Mouse (Mus musculus): ENCODE measurements around the gene Phrf1. TPM values are rescaled to one million over a fixed set of nuclear protein-coding genes. Genes with fewer than 3 reads are reported as not detected.

Phrf1 gene
- polyA plus RNA-seq (2014; fragmentation: Illumina TruSeq; extraction: RNeasy Lipid Tissue Mini Kit (QIAGEN cat#74804); ENCODE audit: low read depth, low replicate concordance), result 67.3 TPM

GRCm38 (mm10) chr7:141228279-141229067 is at the start of gene Phrf1:
TSS of gene Phrf1 (plus strand) at chr7:141228784.

GRCm38 (mm10) chr7:141193948-141194347 is 34.6 kb upstream of the Phrf1 start, which contains the start of the genes Hras and Lrrc56:
TSS of gene Hras (minus strand) at chr7:141194005.
TSS of gene Lrrc56 (plus strand) at chr7:141194157.

GRCm38 (mm10) chr7:141213605-141214235 is 14.9 kb upstream of the Phrf1 start, which contains the start of gene Lmntd2:
TSS of gene Lmntd2 (minus strand) at chr7:141214080.

GRCm38 (mm10) chr7:141215101-141215879 is 13.3 kb upstream of the Phrf1 start, which contains the start of gene Rassf7:
TSS of gene Rassf7 (plus strand) at chr7:141215860.

GRCm38 (mm10) chr7:141265739-141266561 is 37.4 kb downstream of the Phrf1 start, which contains the start of gene Irf7:
TSS of gene Irf7 (minus strand) at chr7:141266481.

GRCm38 (mm10) chr7:141276546-141276945 is 48.0 kb downstream of the Phrf1 start, which contains the start of gene Cdhr5:
TSS of gene Cdhr5 (minus strand) at chr7:141276786.

GRCm38 (mm10) chr7:141278766-141279590 is 50.4 kb downstream of the Phrf1 start, which contains the start of gene Sct:
TSS of gene Sct (minus strand) at chr7:141279133.

GRCm38 (mm10) chr7:141291921-141292582 is 63.5 kb downstream of the Phrf1 start, which contains the start of gene Drd4:
TSS of gene Drd4 (plus strand) at chr7:141292006.

Other genes with a start within 250 kb of the Phrf1 start
- gene Ifitm3, start 218.0 kb upstream of the Phrf1 start, polyA plus RNA-seq (2014; fragmentation: Illumina TruSeq; extraction: RNeasy Lipid Tissue Mini Kit (QIAGEN cat#74804); ENCODE audit: low read depth, low replicate concordance), result 370 TPM
- 14.7 TPM for gene Ifitm6, start 210.9 kb upstream of the Phrf1 start, polyA plus RNA-seq (2014; fragmentation: Illumina TruSeq; extraction: RNeasy Lipid Tissue Mini Kit (QIAGEN cat#74804); ENCODE audit: low read depth, low replicate concordance)
- gene Gm17387, start 199.7 kb upstream of the Phrf1 start, polyA plus RNA-seq (2014; fragmentation: Illumina TruSeq; extraction: RNeasy Lipid Tissue Mini Kit (QIAGEN cat#74804); ENCODE audit: low read depth, low replicate concordance), result not detected
- 5.2 TPM for gene B4galnt4, start 167.7 kb upstream of the Phrf1 start, polyA plus RNA-seq (2014; fragmentation: Illumina TruSeq; extraction: RNeasy Lipid Tissue Mini Kit (QIAGEN cat#74804); ENCODE audit: low read depth, low replicate concordance)
- 16.8 TPM for gene Pkp3, start 150.6 kb upstream of the Phrf1 start, polyA plus RNA-seq (2014; fragmentation: Illumina TruSeq; extraction: RNeasy Lipid Tissue Mini Kit (QIAGEN cat#74804); ENCODE audit: low read depth, low replicate concordance)
- 17.6 TPM for gene Sigirr, start 128.2 kb upstream of the Phrf1 start, polyA plus RNA-seq (2014; fragmentation: Illumina TruSeq; extraction: RNeasy Lipid Tissue Mini Kit (QIAGEN cat#74804); ENCODE audit: low read depth, low replicate concordance)
- gene Ano9, start 111.0 kb upstream of the Phrf1 start, polyA plus RNA-seq (2014; fragmentation: Illumina TruSeq; extraction: RNeasy Lipid Tissue Mini Kit (QIAGEN cat#74804); ENCODE audit: low read depth, low replicate concordance), result 4.5 TPM
- gene Ptdss2, start 106.4 kb upstream of the Phrf1 start, polyA plus RNA-seq (2014; fragmentation: Illumina TruSeq; extraction: RNeasy Lipid Tissue Mini Kit (QIAGEN cat#74804); ENCODE audit: low read depth, low replicate concordance), result 39.9 TPM
- 180 TPM for gene Rnh1, start 55.9 kb upstream of the Phrf1 start, polyA plus RNA-seq (2014; fragmentation: Illumina TruSeq; extraction: RNeasy Lipid Tissue Mini Kit (QIAGEN cat#74804); ENCODE audit: low read depth, low replicate concordance)
- 49.0 TPM for gene Hras, start 34.8 kb upstream of the Phrf1 start, polyA plus RNA-seq (2014; fragmentation: Illumina TruSeq; extraction: RNeasy Lipid Tissue Mini Kit (QIAGEN cat#74804); ENCODE audit: low read depth, low replicate concordance)
- gene Lrrc56, start 34.6 kb upstream of the Phrf1 start, polyA plus RNA-seq (2014; fragmentation: Illumina TruSeq; extraction: RNeasy Lipid Tissue Mini Kit (QIAGEN cat#74804); ENCODE audit: low read depth, low replicate concordance), result 12.2 TPM
- gene Lmntd2, start 14.7 kb upstream of the Phrf1 start, polyA plus RNA-seq (2014; fragmentation: Illumina TruSeq; extraction: RNeasy Lipid Tissue Mini Kit (QIAGEN cat#74804); ENCODE audit: low read depth, low replicate concordance), result 11.3 TPM
- 40.8 TPM for gene Rassf7, start 12.9 kb upstream of the Phrf1 start, polyA plus RNA-seq (2014; fragmentation: Illumina TruSeq; extraction: RNeasy Lipid Tissue Mini Kit (QIAGEN cat#74804); ENCODE audit: low read depth, low replicate concordance)
- 29.8 TPM for gene Irf7, start 37.7 kb downstream of the Phrf1 start, polyA plus RNA-seq (2014; fragmentation: Illumina TruSeq; extraction: RNeasy Lipid Tissue Mini Kit (QIAGEN cat#74804); ENCODE audit: low read depth, low replicate concordance)
- gene Cdhr5, start 48.0 kb downstream of the Phrf1 start, polyA plus RNA-seq (2014; fragmentation: Illumina TruSeq; extraction: RNeasy Lipid Tissue Mini Kit (QIAGEN cat#74804); ENCODE audit: low read depth, low replicate concordance), result 18.4 TPM
- gene Sct, start 50.3 kb downstream of the Phrf1 start, polyA plus RNA-seq (2014; fragmentation: Illumina TruSeq; extraction: RNeasy Lipid Tissue Mini Kit (QIAGEN cat#74804); ENCODE audit: low read depth, low replicate concordance), result 3.7 TPM
- 1.7 TPM for gene Drd4, start 63.2 kb downstream of the Phrf1 start, polyA plus RNA-seq (2014; fragmentation: Illumina TruSeq; extraction: RNeasy Lipid Tissue Mini Kit (QIAGEN cat#74804); ENCODE audit: low read depth, low replicate concordance)
- gene Deaf1, start 98.9 kb downstream of the Phrf1 start, polyA plus RNA-seq (2014; fragmentation: Illumina TruSeq; extraction: RNeasy Lipid Tissue Mini Kit (QIAGEN cat#74804); ENCODE audit: low read depth, low replicate concordance), result 27.2 TPM
- gene Tmem80, start 99.0 kb downstream of the Phrf1 start, polyA plus RNA-seq (2014; fragmentation: Illumina TruSeq; extraction: RNeasy Lipid Tissue Mini Kit (QIAGEN cat#74804); ENCODE audit: low read depth, low replicate concordance), result 48.5 TPM
- gene Eps8l2, start 110.1 kb downstream of the Phrf1 start, polyA plus RNA-seq (2014; fragmentation: Illumina TruSeq; extraction: RNeasy Lipid Tissue Mini Kit (QIAGEN cat#74804); ENCODE audit: low read depth, low replicate concordance), result 16.2 TPM
- gene Taldo1, start 163.4 kb downstream of the Phrf1 start, polyA plus RNA-seq (2014; fragmentation: Illumina TruSeq; extraction: RNeasy Lipid Tissue Mini Kit (QIAGEN cat#74804); ENCODE audit: low read depth, low replicate concordance), result 268 TPM
- gene Gatd1, start 185.4 kb downstream of the Phrf1 start, polyA plus RNA-seq (2014; fragmentation: Illumina TruSeq; extraction: RNeasy Lipid Tissue Mini Kit (QIAGEN cat#74804); ENCODE audit: low read depth, low replicate concordance), result 49.8 TPM
- 0.17 TPM for gene Cend1, start 200.7 kb downstream of the Phrf1 start, polyA plus RNA-seq (2014; fragmentation: Illumina TruSeq; extraction: RNeasy Lipid Tissue Mini Kit (QIAGEN cat#74804); ENCODE audit: low read depth, low replicate concordance)
- 75.9 TPM for gene Slc25a22, start 209.1 kb downstream of the Phrf1 start, polyA plus RNA-seq (2014; fragmentation: Illumina TruSeq; extraction: RNeasy Lipid Tissue Mini Kit (QIAGEN cat#74804); ENCODE audit: low read depth, low replicate concordance)
- gene Pidd1, start 215.2 kb downstream of the Phrf1 start, polyA plus RNA-seq (2014; fragmentation: Illumina TruSeq; extraction: RNeasy Lipid Tissue Mini Kit (QIAGEN cat#74804); ENCODE audit: low read depth, low replicate concordance), result 4.1 TPM
- gene Rplp2, start 218.6 kb downstream of the Phrf1 start, polyA plus RNA-seq (2014; fragmentation: Illumina TruSeq; extraction: RNeasy Lipid Tissue Mini Kit (QIAGEN cat#74804); ENCODE audit: low read depth, low replicate concordance), result 1,068 TPM
- 949 TPM for gene Pnpla2, start 226.4 kb downstream of the Phrf1 start, polyA plus RNA-seq (2014; fragmentation: Illumina TruSeq; extraction: RNeasy Lipid Tissue Mini Kit (QIAGEN cat#74804); ENCODE audit: low read depth, low replicate concordance)
- 58.5 TPM for gene Cracr2b, start 232.3 kb downstream of the Phrf1 start, polyA plus RNA-seq (2014; fragmentation: Illumina TruSeq; extraction: RNeasy Lipid Tissue Mini Kit (QIAGEN cat#74804); ENCODE audit: low read depth, low replicate concordance)
- 308 TPM for gene Cd151, start 238.6 kb downstream of the Phrf1 start, polyA plus RNA-seq (2014; fragmentation: Illumina TruSeq; extraction: RNeasy Lipid Tissue Mini Kit (QIAGEN cat#74804); ENCODE audit: low read depth, low replicate concordance)
- gene Polr2l, start 246.3 kb downstream of the Phrf1 start, polyA plus RNA-seq (2014; fragmentation: Illumina TruSeq; extraction: RNeasy Lipid Tissue Mini Kit (QIAGEN cat#74804); ENCODE audit: low read depth, low replicate concordance), result 42.2 TPM
- 49.5 TPM for gene Tspan4, start 246.5 kb downstream of the Phrf1 start, polyA plus RNA-seq (2014; fragmentation: Illumina TruSeq; extraction: RNeasy Lipid Tissue Mini Kit (QIAGEN cat#74804); ENCODE audit: low read depth, low replicate concordance)